Mouse (Mus musculus) forebrain, embryonic 11.5 days (tissue): ENCODE data around the gene Cnot4. TPM values are rescaled to one million over a fixed set of nuclear protein-coding genes. Genes with fewer than 3 reads are reported as not detected.

Source experiments
- ATAC-seq: fragments of 200-750 bp; cut with Nextera tagmentation; replicated peaks from 2 replicates; pipeline ENCODE4 v1.8.0; 2017; ENCODE audit warnings: moderate TSS enrichment; ENCODE audit not compliant: low FRiP score
- DNase-seq: peaks from one replicate; pipeline ENCODE4 v3.0.0-alpha.2; 2017; ENCODE audit warnings: low spot score
- H3K27ac ChIP-seq: fragments of 300-500 bp; sonication (generic); 2 replicates; pipeline ENCODE4 v1.5.1; 2014; ENCODE audit warnings: low read depth, low read length
- H3K27me3 ChIP-seq: fragments of 300-500 bp; sonication (generic); 2 replicates; pipeline ENCODE4 v1.6.1; 2014; ENCODE audit warnings: mild to moderate bottlenecking, low read length, mixed read lengths; ENCODE audit not compliant: control insufficient read depth, insufficient read depth
- H3K36me3 ChIP-seq: fragments of 300-500 bp; sonication (generic); 2 replicates; pipeline ENCODE4 v1.6.1; 2014; ENCODE audit warnings: mild to moderate bottlenecking, low read length, moderate library complexity, mixed read lengths; ENCODE audit not compliant: control insufficient read depth, insufficient read depth
- H3K4me1 ChIP-seq: fragments of 300-500 bp; sonication (generic); replicated peaks from 2 replicates; pipeline ENCODE4 v1.6.1; 2014; ENCODE audit warnings: low read length, mixed read lengths; ENCODE audit not compliant: control insufficient read depth, insufficient read depth
- H3K4me2 ChIP-seq: fragments of 300-500 bp; sonication (generic); 2 replicates; pipeline ENCODE4 v1.6.1; 2014; ENCODE audit warnings: low read depth, mild to moderate bottlenecking, low read length, moderate library complexity, mixed read lengths; ENCODE audit not compliant: severe bottlenecking
- H3K4me3 ChIP-seq: fragments of 300-500 bp; sonication (generic); 2 replicates; pipeline ENCODE4 v1.5.1; 2014; ENCODE audit warnings: low read depth, low read length
- H3K9ac ChIP-seq: fragments of 300-500 bp; sonication (generic); 2 replicates; pipeline ENCODE4 v1.6.1; 2014; ENCODE audit warnings: low read length
- H3K9me3 ChIP-seq: fragments of 300-500 bp; sonication (generic); 2 replicates; pipeline ENCODE4 v1.6.1; 2016; ENCODE audit warnings: low read length, mixed read lengths; ENCODE audit not compliant: control insufficient read depth
- WGBS: fragments of 180-500 bp; shearing (Covaris S2); extraction: QIAGEN DNeasy Blood & Tissue Kit; methylation state at CpG from one replicate; pipeline ENCODE4 v1.1.7; 2014; 5-methylcytosine and 5-hydroxymethylcytosine counted together
- polyA plus RNA-seq: library from polyadenylated mRNA; unstranded; fragments of >200 nt; fragmentation: Nextera tagmentation; extraction: Ambion mirVana; gene quantifications from 2 replicates; pipeline ENCODE4 v1.2.1, GENCODE M21; 2014

Cnot4 gene
- polyA plus RNA-seq, 1 experiment from 2014 or later, result 35.8 TPM

GRCm38 (mm10) chr6:35147726-35148422, 14.3 kb upstream of the Cnot4 start:
- Histone ChIP-seq H3K4me3 (no peak overlapping the region), H3K27me3 (no peaks in the 10 kb centered on the region), H3K27ac (no peak overlapping the region), H3K36me3 (no peaks in the 10 kb centered on the region), H3K9me3 (no peaks in the 10 kb centered on the region; the same call in 1 of the 2 replicates), H3K4me2 (no peak overlapping the region), H3K9ac (no peak overlapping the region), H3K4me1 (no peaks in the 10 kb centered on the region)
- no peak for DNase-seq
- ATAC-seq, result no peak
- 76% methylated on average over 3 of the region's 3 CpGs for WGBS

GRCm38 (mm10) chr6:35145569-35145968, 12.0 kb upstream of the Cnot4 start:
- ATAC-seq (no peak), DNase-seq (no peak)
- 79% methylated on average over 2 of the region's 2 CpGs for WGBS
- Histone ChIP-seq H3K9me3 (no peaks in the 10 kb centered on the region; the same call in 1 of the 2 replicates), H3K36me3 (no peaks in the 10 kb centered on the region), H3K9ac (no peak overlapping the region), H3K4me1 (no peaks in the 10 kb centered on the region), H3K27me3 (no peaks in the 10 kb centered on the region), H3K4me3 (no peak overlapping the region), H3K4me2 (no peak overlapping the region), H3K27ac (no peak overlapping the region)

- 90% methylated on average over 1 of the region's 1 CpGs for WGBS
- no peak for ATAC-seq
- DNase-seq, result no peak
These were observed 6.8 kb upstream of the Cnot4 start for GRCm38 (mm10) chr6:35140351-35140750.

GRCm38 (mm10) chr6:35134844-35135243, 1.3 kb upstream of the Cnot4 start:
- H3K36me3 ChIP-seq, result no peaks in the 10 kb centered on the region
- WGBS, result 58% methylated on average over 2 of the region's 2 CpGs
- H3K4me3 ChIP-seq, result no peak overlapping the region; the same call in 1 of the 2 replicates
- H3K27ac ChIP-seq, result no peak overlapping the region
- H3K9ac ChIP-seq, result no peak overlapping the region
- peak overlapping the region; percentile 87; the same call in 1 of the 2 replicates for H3K4me2 ChIP-seq
- H3K4me1 ChIP-seq, result peaks cover 1% of the 10 kb centered on the region; the same call in 1 of the 2 replicates
- DNase-seq, result no peak
- no peaks in the 10 kb centered on the region for H3K27me3 ChIP-seq
- H3K9me3 ChIP-seq, result no peaks in the 10 kb centered on the region
- no peak for ATAC-seq

More at GRCm38 (mm10) chr6:35140351-35140750, 6.8 kb upstream of the Cnot4 start:
- Histone ChIP-seq H3K9ac (no peak overlapping the region), H3K4me2 (no peak overlapping the region), H3K9me3 (no peaks in the 10 kb centered on the region), H3K4me3 (no peak overlapping the region), H3K4me1 (no peaks in the 10 kb centered on the region), H3K27ac (no peak overlapping the region), H3K27me3 (no peaks in the 10 kb centered on the region), H3K36me3 (no peaks in the 10 kb centered on the region)

- peak overlapping the region; percentile 84 for H3K9ac ChIP-seq
- peaks cover 1% of the 10 kb centered on the region; the same call in 1 of the 2 replicates for H3K4me1 ChIP-seq
- H3K36me3 ChIP-seq, result no peaks in the 10 kb centered on the region
- 0% methylated on average over 21 of the region's 25 CpGs for WGBS
- H3K27me3 ChIP-seq, result no peaks in the 10 kb centered on the region
- H3K4me2 ChIP-seq, result peak overlapping the region; percentile 69
- no peaks in the 10 kb centered on the region for H3K9me3 ChIP-seq
- peak overlapping the region; percentile 79 for H3K4me3 ChIP-seq
- DNase-seq (no peak), ATAC-seq (peak; percentile 90)
- peak overlapping the region; percentile 59; the same call in 1 of the 2 replicates for H3K27ac ChIP-seq
These were observed 312 bp downstream of the Cnot4 start for GRCm38 (mm10) chr6:35133246-35133578.

- DNase-seq, result no peak
- Histone ChIP-seq H3K27me3 (no peaks in the 10 kb centered on the region), H3K27ac (0 out of 2 replicates have a peak overlapping the region, but pooled peaks have one; percentile 59), H3K36me3 (no peaks in the 10 kb centered on the region), H3K4me3 (peak overlapping the region; percentile 79), H3K9ac (peak overlapping the region; percentile 84), H3K4me2 (peak overlapping the region; percentile 69), H3K4me1 (peaks cover 1% of the 10 kb centered on the region; the same call in 1 of the 2 replicates), H3K9me3 (no peaks in the 10 kb centered on the region)
- no peak for ATAC-seq
- WGBS, result under 1% methylated on average over 11 of the region's 11 CpGs
These were observed 718 bp downstream of the Cnot4 start for GRCm38 (mm10) chr6:35132806-35133205.

GRCm38 (mm10) chr6:35122488-35122887, 11.0 kb downstream of the Cnot4 start:
- no peaks in the 10 kb centered on the region for H3K27me3 ChIP-seq
- H3K9me3 ChIP-seq, result no peaks in the 10 kb centered on the region
- WGBS, result 93% methylated on average over 2 of the region's 2 CpGs
- H3K9ac ChIP-seq, result no peak overlapping the region
- no peak overlapping the region for H3K4me3 ChIP-seq
- no peak overlapping the region for H3K4me2 ChIP-seq
- ATAC-seq (no peak), DNase-seq (no peak)
- no peaks in the 10 kb centered on the region; the same call in 1 of the 2 replicates for H3K36me3 ChIP-seq
- no peak overlapping the region for H3K27ac ChIP-seq
- no peaks in the 10 kb centered on the region for H3K4me1 ChIP-seq

- Histone ChIP-seq H3K9ac (no peak overlapping the region), H3K4me1 (no peaks in the 10 kb centered on the region), H3K4me2 (no peak overlapping the region), H3K27me3 (no peaks in the 10 kb centered on the region), H3K4me3 (no peak overlapping the region), H3K36me3 (no peaks in the 10 kb centered on the region; the same call in 1 of the 2 replicates), H3K27ac (no peak overlapping the region), H3K9me3 (no peaks in the 10 kb centered on the region)
- 98% methylated on average over 3 of the region's 3 CpGs for WGBS
- DNase-seq (no peak), ATAC-seq (no peak)
These were observed 11.6 kb downstream of the Cnot4 start for GRCm38 (mm10) chr6:35121925-35122324.

GRCm38 (mm10) chr6:35102457-35102856, 31.1 kb downstream of the Cnot4 start:
- H3K4me2 ChIP-seq, result no peak overlapping the region
- H3K4me1 ChIP-seq, result no peaks in the 10 kb centered on the region
- H3K27ac ChIP-seq, result no peak overlapping the region
- no peak for ATAC-seq
- H3K36me3 ChIP-seq, result no peaks in the 10 kb centered on the region
- no peak overlapping the region for H3K9ac ChIP-seq
- no peaks in the 10 kb centered on the region for H3K9me3 ChIP-seq
- H3K4me3 ChIP-seq, result no peak overlapping the region
- DNase-seq, result no peak
- no peaks in the 10 kb centered on the region for H3K27me3 ChIP-seq
- 90% methylated on average over 1 of the region's 1 CpGs for WGBS
